Mouse (Mus musculus) kidney, embryonic 16.5 days (tissue): ENCODE data around the gene Apol6. TPM values are rescaled to one million over a fixed set of nuclear protein-coding genes. Genes with fewer than 3 reads are reported as not detected.
A peak's percentile ranks its signal among the peaks of the same experiment; 100 is the strongest.
"Not testable (repeated sequence)": the region's sequence is repeated elsewhere in the genome, so short reads cannot be mapped to it uniquely, and the experiment has no call there.

Experiments
- ATAC-seq: fragments of 200-750 bp; cut with Nextera tagmentation; 2 replicates; pipeline ENCODE4 v1.8.0; 2017; ENCODE audit warnings: moderate TSS enrichment; ENCODE audit not compliant: low FRiP score, low TSS enrichment
- H3K27ac ChIP-seq: fragments of 300-500 bp; sonication (generic); 2 replicates; pipeline ENCODE4 v1.5.1; 2014; ENCODE audit warnings: low read length
- H3K27me3 ChIP-seq: fragments of 300-500 bp; sonication (generic); 2 replicates; pipeline ENCODE4 v1.6.1; 2014; ENCODE audit warnings: low read length, control low read depth, mixed read lengths; ENCODE audit not compliant: insufficient read depth
- H3K36me3 ChIP-seq: fragments of 300-500 bp; sonication (generic); 2 replicates; pipeline ENCODE4 v1.6.1; 2014; ENCODE audit warnings: low read length, control low read depth, mixed read lengths; ENCODE audit not compliant: insufficient read depth
- H3K4me1 ChIP-seq: fragments of 300-500 bp; sonication (generic); 2 replicates; pipeline ENCODE4 v1.6.1; 2014; ENCODE audit warnings: low read length, control low read depth, mixed read lengths; ENCODE audit not compliant: insufficient read depth
- H3K4me2 ChIP-seq: fragments of 300-500 bp; sonication (generic); replicated peaks from 2 replicates; pipeline ENCODE4 v1.6.1; 2014; ENCODE audit warnings: low read depth, low read length
- H3K4me3 ChIP-seq: fragments of 300-500 bp; sonication (generic); 2 replicates; pipeline ENCODE4 v1.5.1; 2014; ENCODE audit warnings: mild to moderate bottlenecking, low read length
- H3K9ac ChIP-seq: fragments of 300-500 bp; sonication (generic); replicated peaks from 2 replicates; pipeline ENCODE4 v1.6.1; 2014; ENCODE audit warnings: low read length
- H3K9me3 ChIP-seq: fragments of 300-500 bp; sonication (generic); 2 replicates; pipeline ENCODE4 v1.6.1; 2016; ENCODE audit warnings: low read length, control low read depth
- WGBS: fragments of 180-500 bp; shearing (Covaris S2); extraction: QIAGEN DNeasy Blood & Tissue Kit; methylation state at CpG from one replicate; pipeline ENCODE4 v1.1.7; 2014; 5-methylcytosine and 5-hydroxymethylcytosine counted together
- polyA plus RNA-seq: library from polyadenylated mRNA; unstranded; fragments of >200 nt; fragmentation: Nextera tagmentation; extraction: Ambion mirVana; gene quantifications from 2 replicates; pipeline ENCODE4 v1.2.1, GENCODE M21; 2015

The Apol6 gene
- polyA plus RNA-seq, 1 experiment from 2014 or later: not detected

GRCm38 (mm10) chr15:77040784-77041183, 3.7 kb upstream of the Apol6 start:
- Histone ChIP-seq H3K4me3 (no peak overlapping the region), H3K9me3 (no peaks in the 10 kb centered on the region), H3K4me1 (peaks cover 25% of the 10 kb centered on the region), H3K9ac (no peak overlapping the region), H3K36me3 (no peaks in the 10 kb centered on the region), H3K27ac (no peak overlapping the region), H3K27me3 (no peaks in the 10 kb centered on the region), H3K4me2 (no peak overlapping the region)
- ATAC-seq: no peak
- WGBS: 79% methylated on average over 3 of the region's 3 CpGs

GRCm38 (mm10) chr15:77045609-77046008, 1.1 kb downstream of the Apol6 start:
- no peaks in the 10 kb centered on the region for H3K36me3 ChIP-seq
- H3K4me2 ChIP-seq: no peak overlapping the region
- H3K27ac ChIP-seq: no peak overlapping the region
- no peak for ATAC-seq
- WGBS: 44% methylated on average over 10 of the region's 10 CpGs
- H3K27me3 ChIP-seq: no peaks in the 10 kb centered on the region
- no peaks in the 10 kb centered on the region for H3K9me3 ChIP-seq
- H3K4me1 ChIP-seq: no peaks in the 10 kb centered on the region; the same call in 1 of the 2 replicates
- H3K9ac ChIP-seq: no peak overlapping the region
- H3K4me3 ChIP-seq: no peak overlapping the region

- Histone ChIP-seq H3K9me3 (no peaks in the 10 kb centered on the region), H3K27ac (no peak within 1 kb of the TSS), H3K36me3 (no peaks in the 10 kb centered on the region), H3K4me3 (no peak within 1 kb of the TSS), H3K4me1 (peaks cover 2% of the 10 kb centered on the region), H3K4me2 (no peak within 1 kb of the TSS), H3K9ac (no peak within 1 kb of the TSS), H3K27me3 (no peaks in the 10 kb centered on the region)
- 86% methylated on average over 10 of the region's 10 CpGs for WGBS
- ATAC-seq: no peak
Observed at GRCm38 (mm10) chr15:77050570-77050969, 6.0 kb downstream of the Apol6 start, which contains the start of gene Mb. Gene Mb (minus strand): TSS chr15:77050670.

DNA sequence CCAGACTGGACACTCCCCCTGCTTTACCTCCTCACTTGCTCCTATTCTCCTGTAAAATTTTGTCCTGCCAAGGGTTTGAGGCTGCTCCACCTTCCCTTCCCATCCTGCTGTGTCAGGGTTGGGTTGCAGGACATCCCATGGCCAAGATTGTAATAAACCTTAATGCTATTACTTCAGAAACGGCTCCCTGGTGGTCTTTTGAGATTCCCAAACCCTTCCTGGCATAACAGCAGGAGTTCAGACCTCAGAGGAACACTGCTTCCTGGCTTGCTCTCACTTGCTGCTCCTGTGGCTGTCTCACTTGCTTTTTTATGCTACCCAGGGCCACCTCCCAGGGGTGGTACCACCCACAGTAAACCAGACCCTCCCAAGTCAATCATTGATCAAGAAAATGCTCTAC, 7.6 kb downstream of the Apol6 start:
- WGBS: 20% methylated on average over 1 of the region's 1 CpGs
- Histone ChIP-seq H3K9ac (no peak overlapping the region), H3K9me3 (no peaks in the 10 kb centered on the region), H3K27ac (no peak overlapping the region), H3K4me1 (peaks cover 16% of the 10 kb centered on the region), H3K36me3 (no peaks in the 10 kb centered on the region), H3K4me3 (no peak overlapping the region), H3K4me2 (no peak overlapping the region), H3K27me3 (no peaks in the 10 kb centered on the region)
- ATAC-seq: no peak

GRCm38 (mm10) chr15:77053021-77053420, 8.5 kb downstream of the Apol6 start:
- Histone ChIP-seq H3K36me3 (no peaks in the 10 kb centered on the region), H3K4me2 (no peak overlapping the region), H3K27me3 (no peaks in the 10 kb centered on the region), H3K4me3 (no peak overlapping the region), H3K9me3 (no peaks in the 10 kb centered on the region), H3K4me1 (peaks cover 16% of the 10 kb centered on the region), H3K27ac (no peak overlapping the region), H3K9ac (no peak overlapping the region)
- ATAC-seq: no peak
- 89% methylated on average over 1 of the region's 1 CpGs for WGBS

- ATAC-seq: no peak
- H3K27ac ChIP-seq: no peak overlapping the region
Observed at GRCm38 (mm10) chr15:77054611-77055175, 10.2 kb downstream of the Apol6 start.

DNA sequence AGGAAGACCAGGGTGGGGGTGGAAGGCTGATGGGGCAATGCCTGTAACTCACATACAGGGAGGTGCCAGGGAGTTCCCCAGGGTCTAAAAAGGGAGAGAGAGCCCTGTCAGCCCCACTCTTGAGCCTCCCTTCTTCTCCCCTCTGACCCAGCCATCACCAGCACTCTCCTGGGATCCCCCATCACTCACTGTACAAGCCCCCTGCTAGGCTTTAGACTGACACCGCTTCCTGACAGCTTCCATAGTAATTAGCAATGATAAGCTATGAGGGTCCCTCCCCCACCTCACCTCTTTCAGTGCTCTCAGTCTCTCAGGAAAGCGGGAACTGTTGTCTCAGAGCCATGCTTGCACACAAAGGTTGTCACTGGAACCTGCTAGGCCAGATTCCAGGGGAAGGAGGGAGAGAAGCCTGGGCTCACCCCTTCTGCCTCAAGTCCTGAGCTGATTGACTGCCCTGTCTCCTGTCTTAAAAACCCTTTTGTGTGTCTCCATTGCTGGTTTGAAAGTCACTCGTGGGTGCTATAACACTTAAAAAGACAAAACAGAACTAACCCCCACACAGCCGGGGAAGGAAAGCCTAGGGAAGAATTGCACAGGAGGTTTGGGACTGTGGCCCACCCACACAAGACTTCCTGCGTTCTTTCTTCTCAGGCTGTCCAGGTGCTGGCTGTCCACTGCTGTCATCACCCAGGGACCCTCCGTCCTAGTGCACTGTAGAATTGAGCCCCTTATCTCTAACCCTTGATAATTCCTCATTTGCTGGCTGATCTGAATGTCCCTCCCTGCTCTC, 11.7 kb downstream of the Apol6 start:
- no peaks in the 10 kb centered on the region; the same call in 1 of the 2 replicates for H3K9me3 ChIP-seq
- H3K4me1 ChIP-seq: peaks cover 16% of the 10 kb centered on the region
- ATAC-seq: 0 out of 2 replicates have a peak, but pooled peaks have one; percentile 39
- no peaks in the 10 kb centered on the region for H3K27me3 ChIP-seq
- H3K27ac ChIP-seq: peak overlapping the region; percentile 40; the same call in 1 of the 2 replicates
- no peak overlapping the region for H3K4me2 ChIP-seq
- WGBS: 21% methylated on average over 6 of the region's 6 CpGs
- no peaks in the 10 kb centered on the region for H3K36me3 ChIP-seq
- no peak overlapping the region for H3K4me3 ChIP-seq
- 0 out of 2 replicates have a peak overlapping the region, but pooled peaks have one; percentile 25 for H3K9ac ChIP-seq

More at GRCm38 (mm10) chr15:77054611-77055175, 10.2 kb downstream of the Apol6 start:
- no peaks in the 10 kb centered on the region for H3K36me3 ChIP-seq
- no peaks in the 10 kb centered on the region; the same call in 1 of the 2 replicates for H3K9me3 ChIP-seq
- no peaks in the 10 kb centered on the region for H3K27me3 ChIP-seq
- H3K4me1 ChIP-seq: peaks cover 16% of the 10 kb centered on the region
- WGBS: 80% methylated on average over 5 of the region's 5 CpGs
- H3K9ac ChIP-seq: no peak overlapping the region
- H3K4me3 ChIP-seq: no peak overlapping the region
- H3K4me2 ChIP-seq: no peak overlapping the region

- H3K4me3 ChIP-seq: no peak overlapping the region
- no peak overlapping the region for H3K9ac ChIP-seq
- H3K4me2 ChIP-seq: no peak overlapping the region
- peak; percentile 27; the same call in 1 of the 2 replicates for ATAC-seq
- H3K36me3 ChIP-seq: no peaks in the 10 kb centered on the region
- peaks cover 16% of the 10 kb centered on the region for H3K4me1 ChIP-seq
- no peaks in the 10 kb centered on the region for H3K27me3 ChIP-seq
- WGBS: 40% methylated on average over 3 of the region's 3 CpGs
- H3K9me3 ChIP-seq: no peaks in the 10 kb centered on the region; the same call in 1 of the 2 replicates
- H3K27ac ChIP-seq: peak overlapping the region; percentile 40; the same call in 1 of the 2 replicates
Observed at GRCm38 (mm10) chr15:77056791-77057051, 12.2 kb downstream of the Apol6 start.

GRCm38 (mm10) chr15:77058566-77058965, 14.0 kb downstream of the Apol6 start:
- no peak for ATAC-seq
- no peaks in the 10 kb centered on the region; the same call in 1 of the 2 replicates for H3K9me3 ChIP-seq
- H3K4me2 ChIP-seq: no peak overlapping the region
- H3K4me3 ChIP-seq: no peak overlapping the region
- H3K36me3 ChIP-seq: no peaks in the 10 kb centered on the region
- H3K27ac ChIP-seq: no peak overlapping the region
- peaks cover 16% of the 10 kb centered on the region for H3K4me1 ChIP-seq
- H3K9ac ChIP-seq: no peak overlapping the region
- H3K27me3 ChIP-seq: no peaks in the 10 kb centered on the region

- not testable (repeated sequence) for H3K27me3 ChIP-seq, H3K36me3 ChIP-seq, H3K4me2 ChIP-seq, H3K27ac ChIP-seq, H3K9ac ChIP-seq, ATAC-seq, H3K9me3 ChIP-seq, H3K4me3 ChIP-seq
- peaks cover 16% of the 10 kb centered on the region for H3K4me1 ChIP-seq
- 93% methylated on average over 4 of the region's 4 CpGs for WGBS
Observed at GRCm38 (mm10) chr15:77059416-77059815, 14.9 kb downstream of the Apol6 start.
